Mouse (Mus musculus): ENCODE results near the gene Dmkn.

GRCm38 (mm10) chr7:30751086-30751669 is 12.4 kb upstream of the Dmkn start, which contains the start of gene Sbsn:
- no peak for TF ChIP-seq TAL1 (IDR thresholded peaks at IDR 0.05; ENCODE audit: low read length)
- TF ChIP-seq GATA1 (IDR thresholded peaks at IDR 0.05; ENCODE audit: low read length), result no peak
